Mouse (Mus musculus) lung, embryonic 14.5 days (tissue): ENCODE measurements around the gene Spo11. TPM values are rescaled to one million over a fixed set of nuclear protein-coding genes. Genes with fewer than 3 reads are reported as not detected.
A peak's percentile ranks its signal among the peaks of the same experiment; 100 is the strongest.

Experiments
- ATAC-seq: fragments of 200-750 bp; cut with Nextera tagmentation; 2 replicates; pipeline ENCODE4 v1.8.0; 2017; ENCODE audit warnings: mild to moderate bottlenecking, moderate TSS enrichment, moderate library complexity; ENCODE audit not compliant: insufficient read depth
- DNase-seq: peaks from one replicate; pipeline ENCODE4 v3.0.0-alpha.2; 2015
- H3K27ac ChIP-seq: fragments of 300-500 bp; sonication (generic); 2 replicates; pipeline ENCODE4 v1.5.1; 2014; ENCODE audit warnings: low read depth, mild to moderate bottlenecking, moderate library complexity
- H3K27me3 ChIP-seq: fragments of 300-500 bp; sonication (generic); 2 replicates; pipeline ENCODE4 v1.6.1; 2014; ENCODE audit warnings: low read length, control low read depth; ENCODE audit not compliant: insufficient read depth
- H3K36me3 ChIP-seq: fragments of 300-500 bp; sonication (generic); 2 replicates; pipeline ENCODE4 v1.6.1; 2014; ENCODE audit warnings: control low read depth; ENCODE audit not compliant: insufficient read depth
- H3K4me1 ChIP-seq: fragments of 300-500 bp; sonication (generic); 2 replicates; pipeline ENCODE4 v1.6.1; 2014; ENCODE audit warnings: antibody characterized with exemption, control low read depth; ENCODE audit not compliant: insufficient read depth
- H3K4me2 ChIP-seq: fragments of 300-500 bp; sonication (generic); 2 replicates; pipeline ENCODE4 v1.6.1; 2014; ENCODE audit warnings: mild to moderate bottlenecking
- H3K4me3 ChIP-seq: fragments of 300-500 bp; sonication (generic); 2 replicates; pipeline ENCODE4 v1.5.1; 2014; ENCODE audit warnings: low read depth, low read length
- H3K9ac ChIP-seq: fragments of 300-500 bp; sonication (generic); 2 replicates; pipeline ENCODE4 v1.6.1; 2014
- H3K9me3 ChIP-seq: fragments of 300-500 bp; sonication (generic); 2 replicates; pipeline ENCODE4 v1.6.1; 2016; ENCODE audit warnings: low read depth, low read length, control low read depth
- CTCF ChIP-seq: IDR thresholded peaks from 2 replicates; pipeline ENCODE4 v1.5.1; 2016; ENCODE audit warnings: antibody characterized with exemption, low read depth
- WGBS: fragments of 180-500 bp; shearing (Covaris S2); extraction: QIAGEN DNeasy Blood & Tissue Kit; methylation state at CpG from one replicate; pipeline ENCODE4 v1.1.7; 2014; 5-methylcytosine and 5-hydroxymethylcytosine counted together
- polyA plus RNA-seq: library from polyadenylated mRNA; unstranded; fragments of >200 nt; fragmentation: Nextera tagmentation; extraction: Ambion mirVana; gene quantifications from 2 replicates; pipeline ENCODE4 v1.2.1, GENCODE M21; 2014

The Spo11 gene
- polyA plus RNA-seq, 1 experiment from 2014 or later: 0.13 TPM

DNA sequence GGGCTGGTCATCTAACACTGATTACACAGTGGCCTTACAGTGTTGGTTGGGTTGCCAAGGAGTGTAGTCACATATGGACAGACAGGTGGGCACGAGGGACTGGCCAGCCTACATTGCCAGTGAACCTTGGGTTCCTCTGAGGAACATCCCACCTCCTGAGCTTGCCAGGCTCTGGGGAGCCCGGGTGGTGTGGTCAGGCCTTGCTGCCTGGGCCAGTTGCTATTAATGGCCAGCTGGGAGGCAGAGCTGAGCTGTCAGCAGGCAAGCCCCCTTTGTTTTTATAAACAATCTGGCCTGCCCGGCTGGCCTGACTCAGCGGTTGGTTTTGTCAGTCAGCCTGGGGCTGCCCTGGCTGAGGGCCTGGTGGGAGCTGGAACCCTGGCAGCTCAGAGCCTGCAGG is 47.4 kb downstream of the Spo11 start:
- H3K4me1 ChIP-seq: peaks cover 27% of the 10 kb centered on the region; the same call in 1 of the 2 replicates

DNA sequence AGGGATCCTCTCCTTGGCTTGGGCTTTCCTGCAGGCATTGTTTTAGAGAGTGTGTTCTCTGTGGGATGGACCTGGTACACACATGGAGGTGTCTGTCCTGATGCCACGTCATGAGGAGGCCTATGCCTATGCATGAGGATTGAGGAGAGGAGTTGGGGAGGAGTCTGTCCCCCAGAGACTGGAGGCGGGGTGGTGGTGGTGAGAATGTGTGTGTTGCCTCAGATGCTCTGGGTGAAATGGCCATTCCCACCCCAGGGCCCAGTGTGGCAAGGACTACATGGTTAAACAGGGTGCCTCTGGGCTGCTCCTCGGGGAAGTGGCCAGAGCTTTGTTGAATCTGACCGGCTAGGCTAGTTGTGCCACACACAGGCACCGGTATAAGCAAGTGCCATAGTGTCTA is 48.8 kb downstream of the Spo11 start:
- Histone ChIP-seq H3K4me1 (peaks cover 27% of the 10 kb centered on the region; the same call in 1 of the 2 replicates), H3K4me2 (peak overlapping the region; percentile 90), H3K27ac (peak overlapping the region; percentile 70), H3K27me3 (no peaks in the 10 kb centered on the region), H3K36me3 (peaks cover 62% of the 10 kb centered on the region), H3K9ac (peak overlapping the region; percentile 34), H3K9me3 (no peaks in the 10 kb centered on the region), H3K4me3 (peak overlapping the region; percentile 4; the same call in 1 of the 2 replicates)
- ATAC-seq (no peak), DNase-seq (no peak)
- WGBS: 63% methylated on average over 5 of the region's 5 CpGs
- TF ChIP-seq CTCF: no peak

More for the DNA sequence above, 47.4 kb downstream of the Spo11 start:
- Histone ChIP-seq H3K27me3 (no peaks in the 10 kb centered on the region), H3K9me3 (no peaks in the 10 kb centered on the region), H3K36me3 (peaks cover 50% of the 10 kb centered on the region), H3K27ac (0 out of 2 replicates have a peak overlapping the region, but pooled peaks have one; percentile 8), H3K9ac (peak overlapping the region; percentile 20; the same call in 1 of the 2 replicates), H3K4me3 (peak overlapping the region; percentile 76), H3K4me2 (peak overlapping the region; percentile 90)
- peak; percentile 10; the same call in 1 of the 2 replicates for ATAC-seq
- DNase-seq: peak; percentile 65
- WGBS: 37% methylated on average over 4 of the region's 4 CpGs
- no peak for TF ChIP-seq CTCF

DNA sequence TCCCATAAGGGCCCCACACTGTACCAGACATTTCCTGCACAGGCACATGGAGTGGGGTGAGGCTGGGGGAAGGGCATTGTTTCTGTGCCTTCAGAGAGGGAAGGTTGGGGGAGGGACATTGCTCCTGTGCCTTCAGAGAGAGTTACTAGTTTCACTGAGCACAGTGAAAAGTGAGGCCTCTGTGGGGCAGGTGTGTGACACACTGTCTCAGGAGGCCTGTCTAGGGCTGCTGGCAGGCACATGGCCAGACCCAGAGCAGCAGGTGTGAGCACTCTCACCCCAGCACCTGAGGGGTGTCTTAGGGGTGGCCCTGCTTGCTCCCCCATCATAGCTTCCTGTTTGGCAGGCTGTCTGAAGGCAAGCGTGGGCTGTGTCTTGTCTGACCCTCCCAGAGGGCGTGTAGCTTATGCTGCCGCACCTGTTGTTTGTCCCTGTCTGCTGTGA is 49.2 kb downstream of the Spo11 start:
- Histone ChIP-seq H3K36me3 (peaks cover 67% of the 10 kb centered on the region), H3K27me3 (no peaks in the 10 kb centered on the region), H3K4me1 (peaks cover 27% of the 10 kb centered on the region; the same call in 1 of the 2 replicates), H3K9me3 (no peaks in the 10 kb centered on the region), H3K4me3 (peak overlapping the region; percentile 4; the same call in 1 of the 2 replicates), H3K9ac (peak overlapping the region; percentile 34), H3K27ac (peak overlapping the region; percentile 70), H3K4me2 (peak overlapping the region; percentile 90)
- no peak for TF ChIP-seq CTCF
- WGBS: 62% methylated on average over 3 of the region's 3 CpGs
- DNase-seq (peak; percentile 40), ATAC-seq (no peak)

DNA sequence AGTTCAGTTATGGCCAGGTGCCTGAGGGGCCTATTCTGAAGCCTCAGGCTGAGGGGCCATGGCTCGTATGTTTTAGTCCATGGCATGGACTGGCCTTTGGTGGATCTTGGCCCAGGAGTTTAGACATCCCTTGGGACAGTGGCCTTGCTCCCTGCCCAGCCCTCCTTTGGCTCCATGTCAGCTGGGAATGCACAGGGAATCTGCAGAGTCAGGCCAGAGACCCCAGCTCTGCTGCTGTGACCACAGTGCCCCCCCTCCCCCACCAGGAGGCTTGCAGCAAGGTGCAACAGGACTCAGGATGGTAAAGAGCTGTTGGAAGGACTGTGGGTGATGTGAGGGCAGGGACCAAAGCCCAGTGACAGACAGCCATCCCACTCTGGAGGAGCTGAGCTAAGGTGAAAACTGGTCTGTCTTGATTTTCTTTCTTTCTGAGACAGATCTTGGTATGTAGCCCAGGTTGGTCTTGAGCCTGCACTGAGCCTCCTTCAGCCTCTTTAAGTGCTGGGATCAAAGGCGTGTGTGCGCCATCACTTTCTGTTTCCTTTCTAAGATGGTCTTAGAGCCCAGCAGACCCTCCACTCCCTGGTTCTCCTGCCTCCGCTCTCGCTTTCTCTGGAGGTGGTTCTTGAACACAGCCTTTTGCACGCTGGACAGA is 49.8 kb downstream of the Spo11 start:
- DNase-seq (peak; percentile 49), ATAC-seq (peak; percentile 12; the same call in 1 of the 2 replicates)
- H3K9me3 ChIP-seq: no peaks in the 10 kb centered on the region
- peak overlapping the region; percentile 90 for H3K4me2 ChIP-seq
- H3K36me3 ChIP-seq: peaks cover 72% of the 10 kb centered on the region
- no peaks in the 10 kb centered on the region for H3K27me3 ChIP-seq
- 68% methylated on average over 6 of the region's 6 CpGs for WGBS
- H3K4me3 ChIP-seq: no peak overlapping the region
- H3K27ac ChIP-seq: peak overlapping the region; percentile 70; the same call in 1 of the 2 replicates
- no peak for TF ChIP-seq CTCF
- peak overlapping the region; percentile 8; the same call in 1 of the 2 replicates for H3K9ac ChIP-seq
- H3K4me1 ChIP-seq: peaks cover 27% of the 10 kb centered on the region; the same call in 1 of the 2 replicates

DNA sequence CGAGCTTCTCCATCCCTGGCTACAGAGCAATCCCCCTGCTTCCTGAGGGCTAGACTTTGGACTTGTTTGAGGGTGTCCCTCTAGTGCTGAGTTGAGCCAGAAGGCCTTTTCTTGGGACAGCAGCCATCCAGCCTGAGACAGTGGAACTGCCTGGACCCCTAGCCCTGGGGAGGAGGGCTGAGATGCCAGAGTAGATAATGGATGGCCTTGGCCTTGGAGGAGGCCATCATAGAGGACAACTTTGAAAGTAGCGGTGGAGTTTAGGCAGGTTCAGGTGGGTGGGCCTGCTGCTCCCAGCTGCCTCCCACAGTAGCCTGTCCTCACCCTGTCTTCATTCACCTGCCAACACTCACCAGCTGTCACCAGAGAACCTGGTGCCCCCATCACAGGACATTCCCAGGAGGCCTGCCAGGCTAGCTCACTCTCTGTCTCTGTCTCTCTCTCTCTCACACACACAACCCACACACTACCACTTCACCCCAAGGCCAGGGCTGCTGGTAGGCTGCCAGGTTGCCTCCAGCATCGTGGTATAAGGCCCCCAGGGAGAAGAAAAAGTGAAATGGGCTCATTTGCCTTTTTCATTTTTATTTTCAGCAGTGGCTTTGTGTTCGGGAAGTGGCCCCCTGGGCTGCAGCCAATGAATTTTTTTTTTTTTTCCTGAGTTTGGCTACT is 50.5 kb downstream of the Spo11 start:
- Histone ChIP-seq H3K9me3 (no peaks in the 10 kb centered on the region), H3K36me3 (peaks cover 79% of the 10 kb centered on the region), H3K4me2 (peak overlapping the region; percentile 15; the same call in 1 of the 2 replicates), H3K4me3 (no peak overlapping the region), H3K4me1 (peaks cover 22% of the 10 kb centered on the region; the same call in 1 of the 2 replicates), H3K27ac (peak overlapping the region; percentile 70; the same call in 1 of the 2 replicates), H3K9ac (peak overlapping the region; percentile 8; the same call in 1 of the 2 replicates), H3K27me3 (no peaks in the 10 kb centered on the region)
- DNase-seq (peak; percentile 17), ATAC-seq (no peak)
- whole genome bisulfite sequencing: 57% methylated on average over 4 of the region's 4 CpGs
- TF ChIP-seq CTCF: no peak

DNA sequence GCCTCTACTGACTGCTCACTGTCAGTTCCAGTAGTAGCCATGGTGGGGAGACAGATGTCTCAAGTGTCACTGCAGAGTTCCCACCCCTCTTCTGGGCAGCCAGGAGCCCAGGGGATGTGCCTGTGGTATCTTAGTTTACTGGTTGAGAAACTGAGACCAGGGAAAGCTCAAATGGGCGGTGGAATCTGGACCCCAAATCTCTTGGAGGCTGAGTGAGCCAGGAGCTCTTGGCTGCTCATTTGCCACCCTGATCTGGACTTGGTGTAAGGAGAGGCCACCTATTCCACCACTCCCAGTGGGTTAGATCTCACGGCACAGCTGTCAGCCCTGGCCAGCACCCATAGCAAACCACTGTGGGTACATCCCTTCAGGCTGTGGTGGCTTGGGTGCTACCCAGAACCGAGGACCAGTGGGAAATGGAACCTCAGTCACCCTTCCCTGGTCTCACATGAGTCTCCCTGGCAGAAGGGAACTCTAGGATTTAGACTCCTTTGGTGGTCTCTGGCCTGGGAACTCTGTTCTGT is 51.1 kb downstream of the Spo11 start:
- no peak for TF ChIP-seq CTCF
- H3K27me3 ChIP-seq: no peaks in the 10 kb centered on the region
- no peak overlapping the region for H3K4me2 ChIP-seq
- H3K4me3 ChIP-seq: no peak overlapping the region
- ATAC-seq (no peak), DNase-seq (no peak)
- H3K36me3 ChIP-seq: peaks cover 83% of the 10 kb centered on the region
- WGBS: 86% methylated on average over 3 of the region's 3 CpGs
- H3K4me1 ChIP-seq: peaks cover 17% of the 10 kb centered on the region; the same call in 1 of the 2 replicates
- H3K9ac ChIP-seq: no peak overlapping the region
- no peak overlapping the region for H3K27ac ChIP-seq
- no peaks in the 10 kb centered on the region for H3K9me3 ChIP-seq
